Mouse (Mus musculus): ENCODE results near the gene Hmgn1. TPM values are rescaled to one million over a fixed set of nuclear protein-coding genes. Genes with fewer than 3 reads are reported as not detected.
"Not testable (repeated sequence)": the region's sequence is repeated elsewhere in the genome, so short reads cannot be mapped to it uniquely, and the experiment has no call there.

Gene Hmgn1
- polyA plus RNA-seq, 1 experiment, result 18.2 TPM

GRCm38 (mm10) chr16:96128466-96128865 is 937 bp upstream of the Hmgn1 start:
- no peak for DNase-seq (ENCODE audit: low read depth, low spot score)
- WGBS, result 4% methylated on average over 9 of the region's 9 CpGs

DNA sequence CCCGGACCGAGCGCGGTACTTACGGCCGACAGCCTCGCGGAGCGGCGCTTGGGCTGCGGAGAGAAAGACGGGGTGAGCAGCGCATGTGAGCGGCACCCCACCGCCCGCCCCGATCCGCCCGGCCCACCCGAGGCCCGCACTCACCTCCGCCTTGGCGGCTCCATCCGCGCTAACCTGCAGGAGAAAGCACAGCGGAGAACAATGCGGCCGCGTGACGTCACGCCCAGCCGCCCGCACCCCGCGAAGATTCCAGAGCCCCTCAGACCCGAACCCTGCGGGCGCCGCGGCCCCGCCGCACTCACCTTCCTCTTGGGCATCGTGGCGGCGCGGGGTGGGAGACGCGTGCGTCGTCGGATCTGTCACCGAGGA is 257 bp downstream of the Hmgn1 start:
- DNase-seq (ENCODE audit: low read depth, low spot score), result no peak
- under 1% methylated on average over 52 of the region's 52 CpGs for WGBS

DNA sequence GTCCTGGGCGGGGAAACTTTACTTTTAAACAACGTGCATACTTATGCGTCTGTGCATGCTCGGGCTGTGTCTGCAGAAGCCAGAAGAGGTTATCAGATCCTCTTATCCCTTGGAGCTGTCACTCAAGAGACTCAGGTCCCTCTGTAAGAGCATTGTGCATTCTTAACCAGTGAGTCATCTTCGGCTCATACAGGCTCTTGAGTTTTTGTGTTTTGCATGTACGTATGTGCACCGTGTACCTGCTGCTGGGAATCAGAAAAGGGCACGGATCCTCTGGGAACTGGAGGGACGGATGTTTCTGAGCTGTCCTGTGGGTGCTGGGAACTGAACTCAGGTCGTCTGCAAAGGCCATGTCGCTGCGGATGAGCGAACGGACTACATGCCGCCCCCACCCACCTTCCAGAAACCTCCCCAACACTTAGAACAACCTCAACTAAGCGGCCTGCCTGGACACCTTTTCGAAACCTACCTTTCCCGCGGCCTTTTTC is 801 bp downstream of the Hmgn1 start:
- 4% methylated on average over 19 of the region's 19 CpGs for WGBS
- no peak for DNase-seq (ENCODE audit: low read depth, low spot score)

- 47% methylated on average over 4 of the region's 4 CpGs for WGBS
- DNase-seq (ENCODE audit: low read depth, low spot score), result no peak
These were observed 7.4 kb downstream of the Hmgn1 start for GRCm38 (mm10) chr16:96120022-96120623.

- DNase-seq (ENCODE audit: low read depth, low spot score), result no peak
- WGBS, result 45% methylated on average over 4 of the region's 4 CpGs
These were observed 12.8 kb downstream of the Hmgn1 start for GRCm38 (mm10) chr16:96114729-96115128.

- WGBS, result 47% methylated on average over 2 of the region's 2 CpGs
- DNase-seq (ENCODE audit: low read depth, low spot score), result no peak
These were observed 14.8 kb downstream of the Hmgn1 start for GRCm38 (mm10) chr16:96112769-96113168.

- WGBS, result 41% methylated on average over 5 of the region's 5 CpGs
- DNase-seq (ENCODE audit: low read depth, low spot score), result no peak
These were observed 16.7 kb downstream of the Hmgn1 start for GRCm38 (mm10) chr16:96110655-96111345.

DNA sequence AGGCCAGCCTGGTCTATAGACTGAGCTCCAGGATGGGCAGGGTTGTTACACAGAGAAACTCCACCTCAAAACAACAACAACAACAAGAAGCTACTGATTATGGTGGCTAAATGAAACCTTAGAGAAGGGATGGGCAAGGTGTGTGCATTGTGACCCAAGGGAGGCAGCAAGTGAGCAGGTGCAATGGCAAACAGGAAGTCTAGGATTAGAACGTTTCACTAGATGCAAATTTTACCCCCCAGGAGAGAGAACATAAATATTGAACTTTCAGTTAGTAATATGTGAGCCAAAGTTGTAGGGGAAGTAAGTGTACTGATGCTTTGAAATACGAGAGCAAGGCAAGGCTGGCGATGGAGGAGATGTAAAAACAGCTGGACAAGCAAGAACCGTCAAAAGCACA is 17.9 kb downstream of the Hmgn1 start:
- no peak for DNase-seq (ENCODE audit: low read depth, low spot score)
- 41% methylated on average over 4 of the region's 4 CpGs for WGBS

- DNase-seq (ENCODE audit: low read depth, low spot score), result no peak
These were observed 24.5 kb downstream of the Hmgn1 start for GRCm38 (mm10) chr16:96103036-96103435.

GRCm38 (mm10) chr16:96097811-96098210 is 29.7 kb downstream of the Hmgn1 start:
- not testable (repeated sequence) for DNase-seq (ENCODE audit: low read depth, low spot score)

More at GRCm38 (mm10) chr16:96103036-96103435, 24.5 kb downstream of the Hmgn1 start:
- WGBS, result 36% methylated on average over 2 of the region's 2 CpGs

GRCm38 (mm10) chr16:96095966-96096365 is 31.6 kb downstream of the Hmgn1 start:
- WGBS, result 84% methylated on average over 5 of the region's 5 CpGs
- no peak for DNase-seq (ENCODE audit: low read depth, low spot score)

DNA sequence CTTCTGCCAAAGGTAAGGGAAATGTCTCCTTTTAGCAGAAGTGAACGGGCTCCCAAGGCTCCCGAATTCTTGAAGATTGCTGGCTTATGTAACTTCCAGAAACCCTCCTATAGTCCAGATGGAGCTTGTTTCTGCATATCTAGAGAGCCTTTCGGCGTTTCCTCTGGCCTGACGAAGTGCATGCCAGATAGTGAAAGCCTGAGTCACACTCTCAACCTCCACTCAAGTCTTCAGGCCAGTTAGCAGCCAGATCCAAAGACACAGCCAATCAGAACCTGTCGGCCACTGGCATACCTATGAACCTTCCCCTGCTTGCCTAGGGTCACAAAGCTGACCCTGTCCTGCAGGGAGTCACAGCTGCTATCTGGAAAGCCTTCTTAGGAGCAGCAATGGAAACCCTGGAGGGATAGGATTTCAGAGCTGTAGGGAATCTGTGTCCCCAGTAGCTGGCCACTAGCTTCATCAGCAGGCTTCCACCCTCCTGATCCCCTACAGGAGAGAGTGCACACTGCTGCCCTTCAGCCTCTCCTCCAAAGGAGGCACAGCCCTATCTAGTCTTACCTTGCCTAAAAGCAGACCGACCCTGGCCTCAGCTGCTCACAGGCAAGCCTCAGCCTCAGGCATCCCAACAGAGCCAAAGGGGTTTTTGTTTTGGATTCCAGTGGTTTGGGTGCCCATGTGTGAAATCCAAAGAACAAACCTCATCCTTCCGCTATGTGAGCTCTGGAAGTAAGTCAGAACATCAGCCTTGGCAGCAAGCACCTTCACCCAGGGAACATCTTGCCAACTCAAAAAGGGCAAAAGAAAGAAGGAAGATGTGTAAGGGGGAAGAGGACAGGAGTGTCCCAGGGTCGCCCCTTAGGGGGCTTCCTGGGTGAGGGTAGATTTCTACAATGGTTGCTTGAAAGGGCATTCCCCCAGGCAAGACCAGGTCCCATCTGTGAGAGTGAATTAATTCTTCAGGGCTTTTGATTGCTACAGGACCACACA is 35.7 kb downstream of the Hmgn1 start:
- WGBS, result 60% methylated on average over 9 of the region's 9 CpGs
- DNase-seq (ENCODE audit: low read depth, low spot score), result no peak

DNA sequence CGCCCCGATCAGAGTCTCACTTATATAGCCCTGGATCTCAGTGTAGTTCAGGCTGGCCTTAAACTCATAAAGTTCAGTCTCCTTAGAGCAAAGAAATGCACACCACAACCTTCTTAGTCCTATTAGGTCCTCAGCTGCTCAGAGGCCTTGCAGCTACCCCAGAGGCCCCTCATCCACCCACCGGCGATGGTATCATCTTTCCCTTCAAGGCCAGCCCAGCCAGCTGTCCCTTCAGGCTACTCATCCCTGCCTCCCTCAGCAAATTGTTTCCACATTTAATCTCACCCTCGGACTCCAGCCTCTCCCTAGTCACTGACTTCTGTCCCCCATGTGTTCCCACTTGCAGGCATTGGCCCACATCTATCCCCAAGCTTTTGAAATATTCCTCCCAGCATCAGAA is 39.4 kb downstream of the Hmgn1 start:
- 70% methylated on average over 5 of the region's 5 CpGs for WGBS
- no peak for DNase-seq (ENCODE audit: low read depth, low spot score)

DNA sequence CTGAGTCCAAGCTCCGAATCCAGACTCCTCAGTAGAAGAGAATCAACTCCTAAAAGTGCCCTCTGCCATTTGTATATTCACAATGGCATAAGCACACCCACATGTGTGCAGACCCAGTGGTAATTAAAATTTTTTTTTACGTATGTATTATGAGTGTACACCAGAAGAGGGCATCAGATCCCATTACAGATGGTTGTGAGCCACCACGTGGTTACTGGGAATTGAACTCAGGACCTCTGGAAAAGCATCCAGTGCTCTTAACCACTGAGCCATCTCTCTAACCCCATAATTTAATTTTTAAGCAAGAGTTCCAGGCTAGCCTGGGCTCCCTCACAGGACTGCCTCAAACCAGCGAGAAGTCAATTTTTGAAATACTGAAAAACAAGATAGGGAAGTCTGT is 40.1 kb downstream of the Hmgn1 start:
- WGBS, result 81% methylated on average over 4 of the region's 4 CpGs
- no peak for DNase-seq (ENCODE audit: low read depth, low spot score)

DNA sequence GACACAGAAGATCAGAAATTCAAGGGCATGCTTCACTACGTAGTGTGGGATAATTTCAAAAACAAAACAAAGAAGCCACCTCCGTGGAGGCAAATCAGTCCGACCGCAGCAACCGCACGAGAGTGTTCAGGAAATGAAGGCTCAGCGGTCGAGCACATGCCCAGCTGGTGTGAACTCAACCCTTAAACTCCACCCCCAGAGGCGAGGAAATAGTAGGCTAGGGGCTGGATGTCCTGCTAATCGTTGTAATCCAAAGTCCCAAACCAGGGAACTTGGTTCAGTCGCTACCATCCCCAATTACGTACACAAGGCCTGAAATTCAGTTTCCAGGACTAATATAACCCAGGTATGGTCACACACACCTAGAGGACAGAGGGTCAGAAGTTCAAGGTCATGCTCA is 40.5 kb downstream of the Hmgn1 start:
- DNase-seq (ENCODE audit: low read depth, low spot score), result no peak
- WGBS, result 68% methylated on average over 12 of the region's 12 CpGs

DNA sequence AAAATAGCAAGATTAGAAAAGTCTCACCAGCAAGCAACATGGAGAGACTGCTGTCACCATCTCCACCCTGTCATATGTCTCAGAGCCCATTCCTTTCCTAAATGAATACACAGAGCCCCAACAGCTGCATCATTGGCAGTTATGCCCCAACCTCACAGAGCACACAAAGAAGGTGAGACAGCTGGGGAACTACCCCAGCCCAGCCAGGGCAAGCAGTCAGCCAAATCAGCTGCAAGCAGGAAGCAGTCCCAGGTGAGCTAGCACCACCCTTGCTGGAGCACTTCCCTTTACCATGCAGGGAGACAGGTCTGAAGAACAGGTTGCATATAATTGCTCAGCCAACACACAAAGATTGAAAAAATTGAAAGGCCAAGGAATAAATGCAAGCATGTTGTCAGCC is 41.9 kb downstream of the Hmgn1 start:
- no peak for DNase-seq (ENCODE audit: low read depth, low spot score)

GRCm38 (mm10) chr16:96083179-96083646 is 44.3 kb downstream of the Hmgn1 start:
- 6% methylated on average over 20 of the region's 20 CpGs for WGBS
- peak; percentile 51 for DNase-seq (ENCODE audit: low read depth, low spot score)

- peak; percentile 44 for DNase-seq (ENCODE audit: low read depth, low spot score)
- WGBS, result under 1% methylated on average over 99 of the region's 107 CpGs
These were observed 45.0 kb downstream of the Hmgn1 start, which contains the start of gene Brwd1 for GRCm38 (mm10) chr16:96082301-96083178. Brwd1 (minus strand) TSS chr16:96082526.

DNA sequence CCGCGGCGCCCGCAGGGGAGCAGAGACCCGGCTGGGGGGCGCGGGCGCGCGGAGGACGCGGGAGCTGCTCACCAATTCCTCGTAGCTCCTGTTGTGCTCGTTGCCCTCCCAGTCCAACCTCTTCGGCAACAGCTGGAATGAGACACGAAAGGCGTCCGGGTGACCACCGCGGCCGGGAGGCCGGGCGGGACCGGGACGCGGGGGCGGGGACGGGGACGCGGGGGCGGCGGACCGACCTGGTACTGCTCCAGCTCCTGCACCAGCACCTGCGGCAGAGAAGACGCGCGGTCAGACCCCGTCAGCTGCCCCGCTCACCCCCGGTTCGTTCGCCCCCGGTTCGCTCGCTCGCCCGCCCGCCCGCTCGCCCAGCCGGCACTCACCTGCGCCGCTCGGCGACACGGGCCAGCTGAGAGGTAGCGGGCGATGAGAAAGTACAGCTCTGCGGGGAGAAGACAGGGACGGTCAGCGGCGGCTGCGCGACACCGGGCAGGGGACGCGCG is 45.7 kb downstream of the Hmgn1 start:
- no peak for DNase-seq (ENCODE audit: low read depth, low spot score)
- under 1% methylated on average over 66 of the region's 68 CpGs for WGBS
